Mouse (Mus musculus) kidney, postnatal 36 days (tissue): ENCODE measurements around the gene Mybpc3.

Source experiments
- DNase-seq, 2 experiments: peaks; one replicate each; pipeline ENCODE4 v3.0.0; 2021 to 2022; ENCODE audit warnings: mixed read lengths in 2 of 2

The Mybpc3 gene

DNA sequence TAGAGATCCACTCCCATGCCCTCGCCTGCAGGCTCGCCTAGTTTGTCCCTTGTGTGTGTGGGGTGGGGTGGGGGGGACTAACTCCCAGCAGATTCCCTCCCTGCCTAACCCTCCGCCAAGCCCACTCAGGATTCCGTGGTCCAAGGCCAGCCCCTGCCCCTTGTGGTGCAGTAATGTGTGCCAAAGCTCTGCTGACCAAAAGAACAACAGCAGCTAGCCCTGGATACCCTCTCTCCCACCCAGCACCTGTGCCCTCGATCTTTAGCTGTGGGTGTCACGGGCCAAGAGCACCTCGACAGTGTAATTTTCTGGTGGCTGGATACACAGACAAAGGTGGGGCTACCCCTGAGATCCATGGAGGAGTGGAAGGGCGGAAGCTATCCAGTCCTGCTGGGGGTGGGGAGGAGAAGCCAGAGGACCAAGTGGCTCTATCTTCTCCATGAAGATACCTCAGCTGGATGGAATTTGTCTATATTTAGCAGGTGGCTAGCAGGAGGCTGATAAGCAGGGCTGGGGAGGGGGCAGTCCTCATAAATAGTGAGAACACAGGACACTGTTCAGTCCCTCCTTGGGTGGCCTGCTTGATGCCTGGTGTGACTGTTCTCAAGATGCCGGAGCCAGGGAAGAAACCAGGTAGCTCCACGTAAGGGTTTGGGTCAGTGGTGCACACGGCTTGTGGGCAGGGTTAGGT is at the start of gene Mybpc3:
Mybpc3 (plus strand) TSS at position 560 of the 691 bp plus-strand sequence.
- no peak for DNase-seq

GRCm38 (mm10) chr2:91068162-91068871 is 49.6 kb upstream of the Mybpc3 start:
- no peak for DNase-seq

DNA sequence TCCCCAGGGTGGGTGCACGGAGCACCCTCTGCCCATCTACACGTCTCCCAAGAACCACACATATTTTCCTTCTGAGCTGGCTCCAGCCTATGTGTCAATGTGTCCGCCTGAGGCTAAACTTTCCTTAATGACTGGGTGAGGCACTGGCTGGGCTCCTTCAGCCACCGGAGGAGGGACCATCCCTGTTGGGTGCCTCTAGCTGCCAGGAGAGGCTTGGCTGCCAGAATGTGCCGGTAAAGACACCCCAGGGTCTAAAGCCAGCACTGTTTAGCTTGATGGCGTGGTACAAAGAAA is 49.1 kb upstream of the Mybpc3 start:
- DNase-seq, result no peak

DNA sequence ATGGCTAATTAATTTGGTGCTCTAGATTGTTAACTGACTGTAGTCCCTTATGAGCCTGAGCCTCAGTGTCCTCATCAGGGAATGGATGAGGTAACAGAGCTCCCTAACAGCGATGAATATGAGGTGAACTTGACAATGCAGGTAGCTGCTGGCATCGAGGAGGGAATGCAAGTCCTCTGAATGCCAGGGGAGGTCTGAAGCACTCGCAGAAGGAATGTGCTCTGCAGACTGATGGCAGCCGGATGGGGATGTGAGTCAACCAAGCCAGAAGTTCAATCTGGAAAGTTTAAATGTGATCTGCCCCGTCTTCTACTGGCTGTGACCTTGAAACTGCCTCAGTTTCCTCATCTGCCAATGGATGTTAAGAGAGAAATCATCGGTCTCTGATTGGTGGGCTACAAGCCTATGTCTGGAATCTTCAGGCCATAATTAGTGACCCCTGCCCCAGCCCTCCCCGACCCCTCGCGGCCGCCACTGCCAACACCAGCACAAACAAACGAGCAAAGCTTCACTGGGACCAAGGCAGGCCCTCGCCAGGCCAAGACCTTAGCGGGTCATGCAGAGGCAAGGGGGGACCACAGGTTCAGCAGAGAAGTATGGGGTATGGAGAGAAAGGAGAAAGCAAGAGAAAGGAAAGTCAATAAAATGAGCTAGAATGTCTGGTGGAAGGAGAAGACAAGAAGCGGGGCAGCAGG is 48.5 kb upstream of the Mybpc3 start:
- DNase-seq, result no peak

DNA sequence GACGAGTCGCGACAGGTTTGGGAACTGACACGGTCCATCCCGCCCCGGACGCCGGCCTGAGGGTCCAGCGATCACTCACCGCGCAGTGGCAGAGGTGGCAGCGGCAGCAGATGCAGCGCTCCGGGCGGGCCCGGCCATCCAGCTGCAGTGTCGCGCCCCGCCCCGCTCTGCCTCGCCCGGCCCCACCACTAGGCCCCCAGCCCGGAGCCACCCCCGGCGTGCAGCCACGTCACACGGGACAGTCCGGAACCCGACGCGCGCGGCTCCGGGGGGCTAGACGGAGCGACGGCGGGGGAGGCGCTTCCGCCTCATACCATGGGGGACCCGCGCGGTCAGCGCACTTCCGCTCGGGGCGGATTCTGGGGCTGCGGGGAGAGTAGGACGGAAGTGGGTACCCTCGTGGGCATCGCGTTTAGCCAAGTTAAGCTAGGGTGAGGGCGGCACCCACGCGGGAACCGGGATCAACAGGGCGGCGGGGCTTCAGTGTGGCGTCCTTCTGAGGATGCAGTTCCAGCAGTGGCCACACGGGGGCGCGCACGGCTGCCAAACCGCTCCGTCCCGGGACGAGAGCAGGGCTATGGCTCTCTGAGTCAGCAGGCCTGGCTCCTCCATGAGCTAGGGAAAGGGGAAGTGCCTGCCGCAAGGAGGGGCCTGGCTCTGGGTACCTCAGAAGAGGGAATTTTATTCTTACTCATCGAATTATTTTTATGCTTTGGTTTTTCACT is 47.7 kb upstream of the Mybpc3 start, which contains the start of gene Slc39a13:
Slc39a13 (minus strand) TSS at position 342 of the 725 bp plus-strand sequence.
- peak; percentile 95 to 96 for DNase-seq

- DNase-seq, result no peak
These were observed 46.9 kb upstream of the Mybpc3 start for GRCm38 (mm10) chr2:91071059-91071458.

DNA sequence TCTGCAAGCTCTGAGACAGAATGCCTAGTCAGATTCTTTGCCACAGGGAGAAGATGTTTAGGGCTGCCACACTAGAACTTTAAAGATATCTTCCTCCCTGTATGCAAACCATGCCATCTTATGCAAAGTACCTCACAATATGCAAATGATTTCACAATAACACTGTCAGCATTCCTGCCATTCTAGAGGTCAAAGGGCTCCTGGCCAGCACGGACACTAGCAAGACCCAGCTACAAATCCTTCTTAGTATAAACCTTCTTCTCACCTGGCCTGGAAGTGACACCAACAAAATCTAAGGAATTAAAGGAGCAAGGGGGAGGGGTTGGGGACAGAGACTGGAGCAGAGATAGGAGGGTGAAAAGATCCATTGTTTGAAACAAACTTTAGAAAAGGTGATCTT is 45.9 kb upstream of the Mybpc3 start:
- DNase-seq, result peak; percentile 52 to 61

GRCm38 (mm10) chr2:91077957-91078313 is 40.0 kb upstream of the Mybpc3 start:
- DNase-seq, result no peak

DNA sequence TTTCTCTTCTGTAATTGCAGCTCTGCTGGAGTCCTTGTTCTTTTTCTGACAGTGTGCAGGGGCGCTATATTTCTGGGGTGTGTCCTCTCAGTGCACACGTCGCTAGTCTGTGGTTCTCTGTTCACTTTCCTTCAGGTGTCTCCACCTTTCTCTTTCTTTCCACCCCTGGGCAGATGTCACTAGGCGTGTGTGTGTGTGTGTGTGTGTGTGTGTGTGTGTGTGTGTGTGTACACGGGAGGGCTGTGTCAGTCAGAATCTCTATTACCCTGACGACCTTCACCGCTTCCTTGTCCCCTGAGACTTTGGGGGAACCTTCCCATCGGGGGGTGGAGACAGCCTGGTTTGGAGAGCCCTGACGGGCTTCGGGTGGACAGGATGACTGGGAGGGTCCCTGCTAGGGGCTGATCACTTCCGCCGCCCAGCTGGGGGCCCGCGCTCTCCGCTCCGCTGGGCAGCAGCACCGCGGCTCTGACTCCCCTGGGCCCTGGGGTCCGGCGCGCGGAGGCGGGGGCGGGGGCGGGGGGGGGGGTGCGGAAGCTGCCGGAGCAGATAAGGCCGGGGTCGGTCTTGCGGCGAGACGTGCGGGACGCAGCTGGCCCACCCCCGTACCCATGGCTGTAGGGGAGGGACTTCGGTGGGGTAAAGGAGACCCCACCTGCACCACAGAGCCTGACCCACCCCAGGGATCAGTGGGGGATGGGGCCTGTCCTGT is 39.5 kb upstream of the Mybpc3 start:
- DNase-seq, result no peak

DNA sequence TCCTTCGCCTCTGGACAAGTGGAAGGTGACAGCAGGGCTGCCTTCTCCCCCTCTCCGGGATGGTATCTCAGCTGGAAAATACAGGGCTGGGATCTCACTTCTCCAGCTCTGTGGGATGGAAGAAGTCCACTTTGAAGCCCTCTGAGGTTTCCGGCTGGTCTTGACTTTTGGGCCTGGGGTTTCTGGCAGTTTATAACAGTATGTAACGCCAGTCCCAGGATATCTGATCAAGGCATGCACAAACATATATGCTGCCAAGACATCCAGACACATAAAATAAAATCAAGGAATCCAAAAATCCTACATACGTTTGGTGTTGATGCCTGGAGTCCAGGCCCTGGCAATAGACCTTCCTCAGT is 38.9 kb upstream of the Mybpc3 start:
- DNase-seq, result no peak

GRCm38 (mm10) chr2:91080784-91081513 is 37.0 kb upstream of the Mybpc3 start:
- DNase-seq, result no peak

- DNase-seq, result no peak
These were observed 35.9 kb upstream of the Mybpc3 start, which contains the start of gene Spi1 for GRCm38 (mm10) chr2:91081775-91082695. Gene Spi1 (plus strand): TSS chr2:91082390.

- DNase-seq, result peak; percentile 48 to 63
These were observed 35.1 kb upstream of the Mybpc3 start for GRCm38 (mm10) chr2:91082844-91083243.

- DNase-seq, result no peak
These were observed 34.5 kb upstream of the Mybpc3 start for GRCm38 (mm10) chr2:91083366-91083940.

- peak in 1 of 2 experiments; percentile 37 for DNase-seq
These were observed 33.6 kb upstream of the Mybpc3 start for GRCm38 (mm10) chr2:91084179-91084820.

- no peak for DNase-seq
These were observed 32.2 kb upstream of the Mybpc3 start for GRCm38 (mm10) chr2:91085494-91086391.

DNA sequence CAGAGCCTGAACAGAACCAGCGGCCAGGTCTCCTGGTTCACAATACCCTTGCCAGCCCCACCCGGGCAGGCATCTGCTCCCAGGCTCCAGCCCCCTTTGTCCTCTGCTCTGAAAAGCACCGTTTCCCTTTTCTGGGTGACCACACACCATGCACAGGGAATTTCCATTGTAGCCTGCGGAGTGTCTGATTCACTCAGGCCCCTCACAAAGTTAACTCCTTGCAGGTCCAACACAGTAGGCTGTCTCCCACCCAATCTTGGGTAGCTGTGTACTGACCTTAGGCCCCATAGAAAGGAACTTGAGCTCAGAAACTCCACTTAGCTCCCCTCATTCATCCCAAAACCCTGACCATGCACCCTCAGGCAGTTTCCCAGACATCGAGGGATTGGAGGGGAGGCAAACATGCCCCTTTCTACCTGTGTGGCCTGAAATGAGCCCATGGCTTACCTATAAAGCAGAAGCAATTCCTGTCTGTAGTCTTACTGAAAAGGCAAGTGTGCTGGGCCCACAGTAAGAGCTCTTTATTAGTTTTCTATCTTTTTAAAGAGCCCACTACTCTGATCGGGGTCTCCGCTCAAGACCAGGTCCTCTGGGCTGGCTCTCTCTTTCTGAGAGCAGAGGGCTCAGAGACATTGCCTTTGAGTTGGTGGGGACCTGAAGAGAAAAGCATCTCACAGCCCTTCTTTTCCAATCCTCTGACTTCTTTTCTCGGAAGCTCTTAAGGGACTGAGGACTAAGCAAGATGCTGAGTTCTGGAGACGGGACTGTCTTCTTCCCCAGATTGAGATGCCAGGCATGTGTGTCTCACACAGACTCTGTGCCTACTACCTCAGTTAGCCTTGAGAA is 31.3 kb upstream of the Mybpc3 start:
- DNase-seq, result no peak

GRCm38 (mm10) chr2:91087453-91087852 is 30.5 kb upstream of the Mybpc3 start:
- no peak for DNase-seq
